Mouse (Mus musculus) thymus, postnatal 25 days (tissue): ENCODE measurements around the gene Cdyl2.

Source experiments
- DNase-seq: peaks from one replicate; pipeline ENCODE4 v3.0.0; 2022

Cdyl2 gene

GRCm38 (mm10) chr8:116732684-116733647, at the start of gene Cdyl2:
Gene Cdyl2 (minus strand): TSS chr8:116732991.
- peak; percentile 85 for DNase-seq

- no peak for DNase-seq
Measured at GRCm38 (mm10) chr8:116780594-116780993, 47.8 kb upstream of the Cdyl2 start.

GRCm38 (mm10) chr8:116774220-116774619, 41.4 kb upstream of the Cdyl2 start:
- no peak for DNase-seq

GRCm38 (mm10) chr8:116772727-116773126, 39.9 kb upstream of the Cdyl2 start:
- DNase-seq, result no peak

- DNase-seq, result peak; percentile 5
Measured at GRCm38 (mm10) chr8:116771797-116772343, 39.1 kb upstream of the Cdyl2 start.

- no peak for DNase-seq
Measured at GRCm38 (mm10) chr8:116770756-116771155, 38.0 kb upstream of the Cdyl2 start.

GRCm38 (mm10) chr8:116756174-116756573, 23.4 kb upstream of the Cdyl2 start:
- DNase-seq, result no peak

GRCm38 (mm10) chr8:116755557-116755956, 22.8 kb upstream of the Cdyl2 start:
- DNase-seq, result peak; percentile 61

GRCm38 (mm10) chr8:116740726-116741125, 7.9 kb upstream of the Cdyl2 start:
- DNase-seq, result no peak

- DNase-seq, result no peak
Measured at GRCm38 (mm10) chr8:116735306-116735705, 2.5 kb upstream of the Cdyl2 start.

GRCm38 (mm10) chr8:116734176-116734575, 1.4 kb upstream of the Cdyl2 start:
- no peak for DNase-seq

- DNase-seq, result no peak
Measured at GRCm38 (mm10) chr8:116733648-116734014, 840 bp upstream of the Cdyl2 start.

GRCm38 (mm10) chr8:116731976-116732683, 661 bp downstream of the Cdyl2 start:
- peak; percentile 15 for DNase-seq

GRCm38 (mm10) chr8:116721451-116721850, 11.3 kb downstream of the Cdyl2 start:
- peak; percentile 6 for DNase-seq

GRCm38 (mm10) chr8:116707496-116707895, 25.3 kb downstream of the Cdyl2 start:
- DNase-seq, result no peak

- DNase-seq, result peak; percentile 37
Measured at GRCm38 (mm10) chr8:116702501-116702900, 30.3 kb downstream of the Cdyl2 start.

GRCm38 (mm10) chr8:116692931-116693330, 39.9 kb downstream of the Cdyl2 start:
- DNase-seq, result no peak

GRCm38 (mm10) chr8:116689741-116690140, 43.0 kb downstream of the Cdyl2 start:
- peak; percentile 49 for DNase-seq

GRCm38 (mm10) chr8:116676174-116676573, 56.6 kb downstream of the Cdyl2 start:
- DNase-seq, result no peak

GRCm38 (mm10) chr8:116673966-116674805, 58.6 kb downstream of the Cdyl2 start:
- DNase-seq, result peak; percentile 32

GRCm38 (mm10) chr8:116673493-116673892, 59.3 kb downstream of the Cdyl2 start:
- no peak for DNase-seq

- no peak for DNase-seq
Measured at GRCm38 (mm10) chr8:116673052-116673451, 59.7 kb downstream of the Cdyl2 start.

- peak; percentile 33 for DNase-seq
Measured at GRCm38 (mm10) chr8:116671543-116671942, 61.2 kb downstream of the Cdyl2 start.
